Mouse (Mus musculus) retina, postnatal 7 days (tissue): Measurements from ENCODE around the gene Pycr1.

Source experiments
- DNase-seq: peaks from one replicate; pipeline ENCODE4 v3.0.0-alpha.2; 2012; ENCODE audit warnings: low read depth, low spot score

The Pycr1 gene

GRCm38 (mm10) chr11:120606764-120607163 lies 36.8 kb downstream of the Pycr1 start:
- no peak for DNase-seq

- DNase-seq: no peak
These were observed 37.9 kb downstream of the Pycr1 start for GRCm38 (mm10) chr11:120605667-120606066.

GRCm38 (mm10) chr11:120603545-120603944 lies 40.0 kb downstream of the Pycr1 start:
- DNase-seq: no peak

- DNase-seq: no peak
These were observed 42.9 kb downstream of the Pycr1 start for GRCm38 (mm10) chr11:120600716-120601115.

- DNase-seq: no peak
These were observed 44.5 kb downstream of the Pycr1 start for GRCm38 (mm10) chr11:120598990-120599549.

- peak; percentile 94 for DNase-seq
These were observed 45.1 kb downstream of the Pycr1 start, which contains the start of the genes Alyref and Anapc11 for GRCm38 (mm10) chr11:120598283-120598989. Gene Alyref, minus strand, starts transcription at chr11:120598365. Gene Anapc11, plus strand, starts transcription at chr11:120598421.

- DNase-seq: no peak
These were observed 46.0 kb downstream of the Pycr1 start for GRCm38 (mm10) chr11:120597240-120598235.

- DNase-seq: no peak
These were observed 55.0 kb downstream of the Pycr1 start for GRCm38 (mm10) chr11:120588531-120588930.
